Mouse (Mus musculus) ES-Bruce4 (cell line): ENCODE data around the gene Bend5.

Experiments
- CTCF ChIP-seq: IDR thresholded peaks from one replicate; pipeline ENCODE4 v1.8.1; 2011; ENCODE audit warnings: low read depth, low read length
- POLR2A ChIP-seq: IDR thresholded peaks from one replicate; pipeline ENCODE4 v1.8.1; 2011; ENCODE audit warnings: low read length; ENCODE audit not compliant: insufficient read depth

GRCm38 (mm10) chr4:111452192-111452591 lies 37.4 kb downstream of the Bend5 start:
- TF ChIP-seq CTCF (no peak), POLR2A (no peak)
